Mouse (Mus musculus) hindlimb bud, embryonic 11.5 days (tissue): Measurements from ENCODE around the gene Tmem203.

Experiments used
- DNase-seq: peaks from one replicate; pipeline ENCODE4 v3.0.0-alpha.2; 2012; ENCODE audit warnings: low read depth, low spot score; ENCODE audit errors: extremely low spot score

The Tmem203 gene

GRCm38 (mm10) chr2:25255284-25255779 is at the start of gene Tmem203:
Gene Tmem203 (plus strand): TSS chr2:25255439.
- DNase-seq, result peak; percentile 62

GRCm38 (mm10) chr2:25207593-25207992 is 47.6 kb upstream of the Tmem203 start:
- DNase-seq, result no peak

- no peak for DNase-seq
These were observed 44.6 kb upstream of the Tmem203 start for GRCm38 (mm10) chr2:25210686-25211085.

GRCm38 (mm10) chr2:25211121-25211670 is 44.0 kb upstream of the Tmem203 start, which contains the start of gene Nelfb:
Gene Nelfb (minus strand): TSS chr2:25211489.
- no peak for DNase-seq

- no peak for DNase-seq
These were observed 41.9 kb upstream of the Tmem203 start for GRCm38 (mm10) chr2:25213266-25213865.

GRCm38 (mm10) chr2:25214444-25214843 is 40.8 kb upstream of the Tmem203 start, which contains the start of gene Stpg3:
Gene Stpg3 (minus strand): TSS chr2:25214637.
- no peak for DNase-seq

- DNase-seq, result no peak
These were observed 37.6 kb upstream of the Tmem203 start for GRCm38 (mm10) chr2:25217666-25218065.

- DNase-seq, result no peak
These were observed 36.8 kb upstream of the Tmem203 start, which contains the start of gene Fam166a for GRCm38 (mm10) chr2:25218445-25218844. Gene Fam166a (plus strand): TSS chr2:25218745.

- no peak for DNase-seq
These were observed 33.9 kb upstream of the Tmem203 start for GRCm38 (mm10) chr2:25221331-25221772.

- no peak for DNase-seq
These were observed 31.4 kb upstream of the Tmem203 start for GRCm38 (mm10) chr2:25223681-25224491.

- DNase-seq, result no peak
These were observed 30.8 kb upstream of the Tmem203 start, which contains the start of gene Tubb4b for GRCm38 (mm10) chr2:25224492-25224765. Gene Tubb4b (minus strand): TSS chr2:25224702.

- peak; percentile 98 for DNase-seq
These were observed 30.2 kb upstream of the Tmem203 start for GRCm38 (mm10) chr2:25224766-25225752.

- no peak for DNase-seq
These were observed 29.3 kb upstream of the Tmem203 start for GRCm38 (mm10) chr2:25225811-25226379.

GRCm38 (mm10) chr2:25226864-25227263 is 28.4 kb upstream of the Tmem203 start:
- DNase-seq, result no peak

GRCm38 (mm10) chr2:25227406-25227805 is 27.8 kb upstream of the Tmem203 start:
- no peak for DNase-seq

GRCm38 (mm10) chr2:25228431-25228889 is 26.8 kb upstream of the Tmem203 start:
- DNase-seq, result peak; percentile 68

GRCm38 (mm10) chr2:25228995-25229530 is 26.2 kb upstream of the Tmem203 start:
- no peak for DNase-seq

GRCm38 (mm10) chr2:25229582-25229981 is 25.7 kb upstream of the Tmem203 start:
- DNase-seq, result no peak

- DNase-seq, result no peak
These were observed 24.7 kb upstream of the Tmem203 start for GRCm38 (mm10) chr2:25230581-25230980.

GRCm38 (mm10) chr2:25231038-25231437 is 24.2 kb upstream of the Tmem203 start:
- no peak for DNase-seq
